Mouse (Mus musculus): ENCODE data around the gene Cbx4.
A peak's percentile ranks its signal among the peaks of the same experiment; 100 is the strongest.

Gene Cbx4

GRCm38 (mm10) chr11:119041750-119042465, 44.1 kb downstream of the Cbx4 start:
- DNase-seq (ENCODE audit: low spot score), result peak; percentile 65

DNA sequence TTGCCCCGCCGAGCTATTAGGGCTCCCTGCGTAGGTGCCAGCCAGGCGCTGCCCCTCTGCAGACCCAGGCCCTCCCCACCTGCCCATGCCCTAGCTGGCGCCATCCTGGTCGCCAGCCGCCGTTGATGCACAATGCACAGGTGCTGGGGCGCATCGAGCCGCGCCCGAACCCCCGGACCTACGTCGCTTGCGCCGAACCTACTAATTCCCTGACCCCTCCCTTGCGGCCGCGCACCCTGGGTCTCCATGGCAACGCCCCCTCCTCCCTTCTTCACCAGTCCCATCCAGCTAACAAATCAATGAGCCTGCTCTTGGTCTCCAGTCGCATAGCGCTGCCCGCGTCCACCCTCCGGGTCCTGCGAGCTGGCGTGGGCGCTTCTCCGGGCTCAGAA, 44.7 kb downstream of the Cbx4 start:
- DNase-seq (ENCODE audit: low spot score), result peak; percentile 81

GRCm38 (mm10) chr11:119040600-119041324, 45.3 kb downstream of the Cbx4 start, which contains the start of gene Cbx8:
TSS of gene Cbx8 (minus strand) at chr11:119040969.
- peak; percentile 100 for DNase-seq (ENCODE audit: low spot score)

DNA sequence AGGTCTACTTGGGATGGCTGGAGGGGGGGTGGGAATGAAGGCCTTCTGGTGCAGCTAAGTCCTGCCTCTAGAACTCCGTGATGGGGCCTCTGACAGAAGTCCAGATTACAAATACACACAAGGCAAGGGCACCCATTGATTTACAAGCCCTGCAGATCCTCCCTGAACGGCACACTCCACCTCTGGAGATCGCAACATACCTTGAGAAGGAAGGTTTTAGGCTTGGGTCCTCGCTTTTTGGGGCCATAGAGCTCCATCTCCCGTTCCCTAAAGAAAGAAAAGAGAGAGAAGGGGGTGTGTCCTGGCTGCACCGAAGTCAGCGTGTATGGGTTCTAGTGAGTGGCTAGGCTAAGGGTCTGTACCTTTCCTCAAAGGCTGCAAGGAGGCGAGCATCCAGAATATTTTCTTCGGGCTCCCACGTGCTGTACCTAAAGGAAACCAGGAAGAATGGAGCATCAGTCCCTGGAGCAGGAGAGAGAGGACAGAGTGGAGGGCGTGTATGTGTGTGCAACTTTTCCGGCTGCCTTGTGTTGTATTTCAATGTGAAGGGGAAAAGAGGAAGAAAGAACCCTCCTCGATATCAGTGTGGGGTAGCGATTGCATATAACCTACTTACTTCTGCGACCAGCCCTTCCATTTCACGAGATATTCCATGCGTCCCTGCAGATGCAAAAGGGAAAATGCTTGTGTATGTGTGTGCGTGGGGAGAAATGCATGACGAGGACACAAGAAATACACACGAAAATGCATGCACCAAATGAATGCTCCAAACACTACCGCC, 46.1 kb downstream of the Cbx4 start:
- DNase-seq (ENCODE audit: low spot score), result peak; percentile 38

- DNase-seq (ENCODE audit: low spot score), result no peak
These were observed 47.1 kb downstream of the Cbx4 start for GRCm38 (mm10) chr11:119038744-119039484.

DNA sequence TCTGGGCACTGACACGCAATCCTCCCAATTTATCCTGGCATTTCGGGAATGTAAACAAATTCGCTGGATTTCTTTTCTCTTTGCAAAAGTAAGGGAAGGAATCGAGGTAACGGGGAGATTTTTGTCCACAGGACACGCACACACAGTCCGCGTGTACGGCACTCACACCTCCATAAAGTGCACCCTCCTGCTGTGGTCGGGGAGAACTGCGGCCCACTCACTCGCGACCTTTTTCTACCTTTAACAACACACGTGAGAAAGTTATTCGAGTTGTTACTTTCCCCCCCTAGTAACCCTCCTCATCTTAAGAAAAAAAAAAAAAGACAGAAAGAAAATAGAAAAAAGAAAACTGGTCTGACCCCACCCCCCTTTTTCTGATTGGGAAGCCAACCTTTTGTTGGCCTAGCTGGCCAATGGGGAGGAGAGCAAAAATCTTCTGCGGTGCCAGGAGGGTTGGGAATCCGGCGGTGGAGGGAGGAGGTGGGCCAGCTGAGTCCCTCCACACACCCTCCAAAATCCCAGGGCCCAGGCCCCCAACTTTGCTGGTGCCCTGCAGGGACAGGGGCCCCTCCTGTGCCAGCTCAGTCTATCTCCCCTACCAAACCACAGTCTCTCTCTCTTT, 48.1 kb downstream of the Cbx4 start:
- peak; percentile 73 for DNase-seq (ENCODE audit: low spot score)

- peak; percentile 75 for DNase-seq (ENCODE audit: low spot score)
These were observed 48.9 kb downstream of the Cbx4 start for GRCm38 (mm10) chr11:119036934-119037779.

DNA sequence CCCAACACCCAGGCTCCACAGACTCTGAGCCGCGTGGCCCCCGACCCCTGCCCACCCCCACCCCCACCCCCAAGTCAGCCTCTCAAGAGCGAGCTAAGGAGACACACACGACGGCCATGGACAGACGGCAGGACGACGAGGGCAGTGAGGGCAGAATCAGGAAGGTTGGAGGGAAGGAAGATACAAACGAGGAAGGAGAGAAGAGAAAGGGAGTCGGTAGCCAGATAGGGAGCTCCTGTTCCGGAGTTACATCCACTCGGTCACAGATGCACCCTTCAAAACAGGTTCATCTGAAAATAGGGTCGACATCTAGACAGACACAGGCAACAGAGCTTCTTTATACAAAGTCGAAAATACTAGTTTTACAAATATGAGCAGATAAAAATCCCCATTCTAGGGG, 49.6 kb downstream of the Cbx4 start:
- DNase-seq (ENCODE audit: low spot score), result peak; percentile 45

DNA sequence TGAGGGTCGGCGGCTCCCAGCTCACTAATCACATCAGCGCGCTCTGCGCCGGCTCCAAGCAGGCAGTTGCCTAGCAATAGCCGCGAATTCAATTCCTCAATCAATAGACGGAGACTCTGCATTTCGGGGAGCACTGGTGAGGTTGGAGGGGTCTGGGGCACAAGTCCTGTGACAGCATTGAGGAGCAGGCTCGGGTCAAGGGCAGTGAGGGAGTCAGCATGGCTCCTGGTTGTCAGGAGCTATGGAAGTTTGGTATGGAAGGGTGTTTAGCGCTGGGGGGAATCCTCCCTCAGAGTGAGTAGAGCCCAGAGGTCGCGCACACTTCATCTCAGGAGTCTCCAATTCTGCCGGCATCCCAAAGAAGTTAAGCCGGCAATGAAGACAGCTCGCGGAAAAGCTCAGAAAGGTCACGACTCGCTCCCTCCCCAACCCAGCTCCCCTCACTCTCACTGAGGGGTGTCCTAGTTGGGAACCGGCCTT, 50.3 kb downstream of the Cbx4 start:
- DNase-seq (ENCODE audit: low spot score), result peak; percentile 72

- no peak for DNase-seq (ENCODE audit: low spot score)
These were observed 50.8 kb downstream of the Cbx4 start for GRCm38 (mm10) chr11:119035094-119035685.

GRCm38 (mm10) chr11:119034635-119035034, 51.4 kb downstream of the Cbx4 start:
- peak; percentile 37 for DNase-seq (ENCODE audit: low spot score)

DNA sequence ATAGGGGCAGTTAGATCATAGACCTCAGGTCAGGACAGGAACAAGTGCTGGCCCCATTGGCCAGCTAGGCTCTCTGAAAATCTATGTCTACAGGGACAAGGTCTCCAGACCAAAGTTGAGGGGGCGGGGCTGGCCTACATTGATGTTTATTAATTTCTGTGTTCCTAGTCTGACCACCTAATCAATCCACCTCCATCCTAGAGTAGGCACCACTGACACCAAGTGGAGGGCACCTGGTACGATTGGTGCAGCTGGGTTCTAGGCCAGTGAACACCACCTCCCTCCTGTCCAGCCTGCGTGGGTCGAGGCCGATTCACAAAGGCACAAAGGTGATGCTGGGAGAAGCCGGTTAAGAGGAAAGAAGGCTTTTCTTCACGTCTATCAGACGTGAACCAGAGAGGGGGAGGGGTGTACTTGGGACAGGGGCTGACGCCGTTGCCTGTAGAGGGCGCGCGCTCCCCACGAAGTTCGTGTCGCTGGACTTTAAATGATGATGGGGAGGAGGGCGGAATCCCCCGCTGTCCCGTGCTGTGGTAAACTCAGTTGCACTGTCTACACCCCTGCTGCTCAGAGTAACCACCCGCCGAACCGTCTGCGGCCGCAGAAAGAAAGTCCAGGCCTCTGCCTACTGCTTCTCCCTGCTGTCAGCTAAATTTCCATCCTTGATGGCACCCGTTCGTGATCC, 52.0 kb downstream of the Cbx4 start:
- peak; percentile 93 for DNase-seq (ENCODE audit: low spot score)
